Mouse (Mus musculus) hindlimb bud, embryonic 11.5 days (tissue): Measurements from ENCODE around the gene Epb41l3.

ENCODE experiments used
- DNase-seq: peaks from one replicate; pipeline ENCODE4 v3.0.0-alpha.2; 2012; ENCODE audit warnings: low read depth, low spot score; ENCODE audit errors: extremely low spot score

Gene Epb41l3

DNA sequence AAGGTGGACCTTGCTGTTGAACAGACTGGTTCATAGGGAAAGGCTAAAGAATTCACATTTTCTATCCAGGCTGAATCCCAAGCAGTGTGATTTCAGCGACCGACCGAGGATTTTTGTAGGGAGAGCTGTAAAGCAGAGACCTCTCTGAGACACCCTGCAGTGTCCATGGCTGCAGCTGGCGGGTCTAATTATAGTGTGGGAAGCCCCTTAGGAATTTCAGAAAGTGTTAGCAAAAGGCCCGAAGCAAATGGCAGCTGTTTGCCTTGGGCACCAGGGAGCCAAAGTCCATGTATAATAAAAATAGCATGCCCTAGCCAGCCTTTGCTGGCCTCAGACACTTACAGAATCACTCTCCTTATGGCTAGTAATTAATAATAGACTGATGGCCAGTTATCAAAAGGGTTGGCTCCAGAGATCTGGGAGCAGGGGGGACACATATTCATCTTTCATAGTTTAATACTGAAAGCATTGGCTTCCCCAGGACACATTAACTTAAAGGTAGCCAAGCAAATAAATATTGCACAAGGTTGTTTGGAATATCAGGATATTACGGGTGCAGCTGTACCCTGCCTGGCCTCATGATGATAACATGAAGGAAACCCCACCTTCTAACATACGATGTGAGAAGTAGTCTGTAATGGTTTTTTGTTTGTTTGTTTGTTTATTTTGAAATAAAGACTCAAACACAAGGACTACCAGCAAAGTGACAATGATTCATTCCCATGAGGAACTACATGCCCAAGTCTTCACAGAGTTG lies 106.3 kb downstream of the Epb41l3 start:
- DNase-seq = no peak

DNA sequence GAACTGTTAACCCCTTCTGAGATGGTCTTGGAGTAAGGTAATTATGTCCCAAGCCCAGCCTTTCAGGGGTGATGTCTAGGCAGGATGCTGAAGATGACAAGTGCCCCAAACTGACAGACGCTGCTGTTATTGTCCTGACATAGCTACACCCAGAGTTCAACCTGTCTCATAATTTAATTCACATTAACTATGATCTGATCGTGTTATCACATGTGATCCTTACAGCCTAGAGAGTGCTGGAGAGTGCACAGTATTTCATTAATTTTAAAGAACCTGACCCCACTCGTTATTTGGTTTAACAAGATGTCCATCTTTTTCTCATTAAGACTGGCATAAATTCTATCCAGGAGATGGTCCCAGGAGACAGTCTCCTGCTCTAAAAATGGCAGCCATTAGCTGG lies 112.3 kb downstream of the Epb41l3 start:
- no peak for DNase-seq

DNA sequence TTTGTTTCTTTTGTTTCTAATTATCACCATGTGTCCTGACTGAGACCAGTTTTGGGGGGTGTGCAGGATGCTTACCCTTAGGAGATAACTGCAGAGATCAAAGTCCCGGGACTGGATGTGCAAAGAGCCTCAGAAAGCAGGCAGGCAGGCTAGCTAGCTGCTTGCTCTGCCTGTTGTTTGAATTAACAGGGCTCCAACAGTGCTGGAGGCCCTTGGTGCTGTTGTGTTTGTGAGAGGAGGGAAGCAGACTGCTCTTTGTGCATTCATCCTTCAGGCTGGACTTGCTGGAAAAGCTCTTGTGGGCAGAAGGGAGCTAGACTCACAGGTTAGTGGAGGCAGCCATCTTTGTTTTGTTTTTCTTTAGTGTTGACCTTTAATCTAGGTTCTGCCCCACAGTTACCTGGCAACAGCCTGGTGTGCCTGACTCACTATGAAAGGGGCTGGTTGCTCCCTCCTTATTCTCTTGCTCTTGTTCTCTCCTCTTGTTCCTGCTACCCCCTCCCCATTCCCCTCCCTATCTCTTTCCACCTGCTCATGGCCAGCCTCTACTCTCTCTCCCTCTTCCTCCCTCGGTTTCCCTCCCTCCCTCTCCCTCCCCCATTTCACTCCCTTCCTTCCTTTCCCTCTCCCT lies 117.5 kb downstream of the Epb41l3 start:
- DNase-seq = no peak

DNA sequence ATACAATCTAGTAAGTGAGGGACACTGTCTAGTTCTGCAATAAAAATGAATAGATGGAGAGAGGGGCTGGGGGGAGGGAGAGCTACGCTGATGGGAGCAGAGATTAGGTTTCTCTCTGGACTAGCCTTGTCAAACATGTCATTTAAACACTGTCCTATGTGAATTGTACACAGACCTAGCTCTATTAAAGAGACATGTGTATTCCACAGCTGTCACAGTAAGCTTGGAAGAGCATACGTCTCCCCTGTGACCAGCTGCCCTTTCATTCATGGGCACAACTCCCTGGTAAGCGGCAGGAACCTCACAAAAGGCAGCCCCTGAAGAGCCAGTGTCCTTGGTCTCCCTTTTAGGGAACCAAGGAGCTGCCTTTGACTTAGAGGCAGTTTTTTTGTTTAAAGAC lies 119.1 kb downstream of the Epb41l3 start:
- DNase-seq = no peak

DNA sequence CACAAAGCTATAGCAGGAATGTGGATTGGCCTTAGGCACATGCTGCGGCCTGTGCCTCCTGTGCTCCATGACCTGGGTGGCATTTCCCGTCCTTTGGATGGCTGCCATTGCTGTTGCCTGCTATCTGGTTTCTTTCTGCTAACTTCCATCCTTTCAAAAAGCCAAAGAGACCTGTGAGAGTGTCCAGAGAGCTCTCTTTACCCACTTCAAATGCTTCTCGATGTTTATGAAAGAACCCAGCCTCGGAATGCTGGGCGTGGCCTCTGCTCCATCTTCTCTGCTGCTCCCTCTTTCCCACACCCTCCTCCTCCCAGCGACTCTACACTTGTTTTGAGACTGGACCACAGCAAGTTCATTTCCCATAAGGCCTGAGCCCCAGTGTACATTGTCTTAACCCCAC lies 120.3 kb downstream of the Epb41l3 start:
- DNase-seq = no peak

DNA sequence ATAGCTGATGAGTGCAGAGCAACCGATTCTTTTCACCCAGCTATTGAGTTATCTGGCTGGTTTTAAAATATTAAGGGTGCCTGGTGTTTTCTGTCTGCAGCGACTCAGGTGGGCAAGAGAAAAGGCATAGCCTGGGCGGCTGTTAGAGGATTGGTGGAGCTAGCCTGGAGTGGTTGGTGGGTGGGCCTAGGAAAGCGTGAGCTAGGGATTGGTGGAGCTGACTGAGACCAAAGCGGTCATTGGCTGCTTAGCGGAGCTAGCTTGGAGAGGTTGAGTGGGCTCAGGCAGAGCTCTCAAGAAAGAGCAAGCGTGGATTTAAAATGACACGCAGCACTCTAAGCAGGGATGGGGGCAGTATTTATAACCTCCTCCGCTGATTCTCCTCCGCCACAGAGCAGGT lies 121.2 kb downstream of the Epb41l3 start:
- DNase-seq = no peak

DNA sequence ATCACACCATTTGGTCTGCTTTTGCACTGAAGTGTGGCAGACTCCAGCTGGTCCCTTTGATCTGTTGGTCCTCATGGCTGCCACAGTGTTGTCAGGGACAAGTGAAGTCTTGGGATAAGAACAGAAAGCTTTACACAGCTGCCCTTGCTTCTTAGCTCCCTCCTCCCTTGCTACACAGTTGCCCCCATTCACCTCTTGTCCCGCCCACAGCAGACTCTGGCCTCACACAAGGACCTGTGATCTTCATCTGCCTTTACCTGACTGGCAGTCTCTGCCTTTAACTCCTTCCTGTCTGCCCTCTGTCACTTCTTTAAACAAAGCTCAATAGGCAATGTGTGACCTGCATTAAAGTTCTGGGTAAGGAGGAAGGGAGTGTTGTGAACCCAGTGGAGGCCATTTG lies 123.3 kb downstream of the Epb41l3 start:
- DNase-seq = no peak

DNA sequence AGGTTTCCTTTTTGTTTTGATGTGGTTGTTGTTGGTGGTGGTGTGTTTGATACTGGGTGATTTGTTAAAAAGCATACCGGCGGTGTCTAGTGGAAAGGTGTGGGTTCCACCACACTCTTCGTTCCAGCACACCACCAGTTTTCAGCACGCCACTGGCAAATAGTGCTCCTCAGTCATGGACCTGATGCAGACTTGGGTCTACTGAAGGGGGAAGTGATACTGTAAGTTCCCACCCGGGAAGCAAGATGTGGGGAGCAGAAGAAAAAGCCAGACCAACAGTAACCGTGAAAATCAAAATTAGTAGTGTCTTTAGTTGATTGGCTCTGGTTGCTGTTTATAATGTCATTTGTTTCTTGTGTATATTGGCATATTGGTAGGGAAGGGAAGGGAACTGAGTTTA lies 124.3 kb downstream of the Epb41l3 start:
- DNase-seq = no peak

DNA sequence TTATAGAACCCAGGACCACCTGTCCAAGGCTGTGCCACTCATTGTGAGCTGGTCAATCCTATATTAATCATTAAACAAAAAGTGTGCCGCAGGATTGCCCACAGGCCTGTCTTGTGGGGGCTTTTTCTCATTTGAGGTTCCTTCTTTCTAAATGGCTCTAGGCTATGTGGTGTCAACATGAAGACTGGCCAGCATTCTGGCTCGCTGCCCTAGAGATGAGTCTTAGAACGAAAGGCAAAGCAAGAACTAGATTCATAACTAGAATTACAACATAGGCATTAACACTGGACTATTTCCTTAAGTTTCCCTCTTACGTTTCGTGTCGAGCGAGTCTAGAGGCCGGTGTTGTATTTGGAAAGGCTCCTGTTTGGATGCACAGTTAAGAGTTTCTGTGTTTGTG lies 125.5 kb downstream of the Epb41l3 start:
- DNase-seq = no peak

DNA sequence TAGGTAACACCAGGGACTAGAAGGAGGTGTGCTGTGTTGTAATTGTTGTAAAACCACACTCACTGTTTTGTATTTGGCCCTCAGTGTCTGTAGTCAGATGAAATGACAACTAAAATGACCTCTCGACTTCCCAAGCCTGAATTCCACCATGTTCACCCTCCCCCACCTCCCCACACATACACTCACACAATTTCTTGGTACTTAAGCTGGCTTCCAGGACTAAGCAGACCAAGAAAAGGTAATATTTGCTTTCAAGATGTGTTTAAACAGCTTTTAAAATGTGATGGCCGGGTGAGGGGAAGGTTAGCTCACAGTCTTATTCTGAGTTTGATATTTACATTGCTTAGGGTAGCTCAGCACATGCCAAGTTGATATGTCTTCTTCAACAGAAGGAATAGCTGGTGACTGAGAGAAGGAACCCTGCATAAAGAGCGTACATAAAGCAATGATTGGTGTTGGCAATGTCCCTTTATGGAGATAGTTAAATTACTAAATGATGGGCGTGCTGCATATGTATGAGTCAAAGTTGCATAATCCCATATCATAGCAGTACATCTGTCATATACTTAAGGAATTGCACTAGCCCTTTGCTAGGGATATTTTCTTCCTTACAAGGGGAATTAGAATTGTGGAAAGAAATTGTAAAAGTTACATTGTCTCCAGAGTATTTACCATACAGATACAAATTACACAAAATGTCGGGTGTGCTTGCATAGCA lies 130.0 kb downstream of the Epb41l3 start:
- DNase-seq = no peak

DNA sequence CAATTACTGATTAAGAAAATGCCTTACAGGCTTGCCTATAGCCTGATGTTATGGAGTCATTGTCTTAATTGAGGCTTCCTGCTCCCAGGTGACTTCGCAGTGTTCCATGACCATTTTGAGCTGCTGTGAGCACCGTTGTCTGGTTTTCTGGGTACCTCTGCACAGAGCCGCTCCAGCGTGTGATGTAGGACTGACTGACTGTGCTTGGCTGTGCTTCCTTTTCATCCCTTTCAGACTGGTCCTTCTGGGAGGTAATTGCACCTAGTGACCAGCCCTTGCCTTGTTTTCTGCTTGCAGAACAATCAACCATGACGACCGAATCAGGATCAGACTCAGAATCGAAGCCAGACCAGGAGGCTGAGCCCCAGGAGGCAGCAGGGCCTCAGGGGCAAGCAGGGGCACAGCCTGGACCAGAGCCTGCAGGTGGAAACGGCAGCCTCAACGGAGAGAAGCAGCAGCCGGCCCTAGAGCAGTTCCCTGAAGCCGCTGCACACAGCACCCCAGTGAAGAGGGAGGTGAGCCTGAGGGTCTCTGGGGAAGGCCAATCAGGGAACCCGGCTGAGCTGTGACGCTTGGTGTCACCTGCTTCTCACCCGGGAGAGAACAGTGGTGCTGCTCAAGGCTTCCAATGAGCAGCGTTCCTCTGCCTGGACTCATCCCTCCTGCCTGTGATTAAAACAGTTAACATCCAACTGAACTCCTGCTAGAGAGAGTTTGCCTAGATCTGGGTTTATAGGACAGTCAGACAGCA lies 132.3 kb downstream of the Epb41l3 start:
- DNase-seq = no peak

DNA sequence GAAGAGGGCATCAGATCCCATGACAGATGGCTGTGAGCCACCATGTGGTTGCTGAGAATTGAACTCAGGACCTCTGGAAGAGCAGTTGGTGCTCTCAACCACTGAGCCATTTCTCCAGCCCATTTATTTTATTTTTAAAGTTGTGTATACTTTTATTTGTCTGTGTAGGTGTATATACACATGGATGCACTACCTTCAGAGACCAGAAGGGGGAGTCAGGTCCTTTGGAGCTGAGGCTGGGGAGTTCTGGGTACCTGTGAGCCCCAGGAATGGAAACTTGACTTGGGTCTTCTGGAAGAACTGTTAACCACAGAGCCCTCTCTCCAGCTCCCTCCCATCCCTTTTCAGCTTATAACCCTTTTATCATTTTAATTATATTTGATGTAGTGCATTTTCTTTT lies 135.6 kb downstream of the Epb41l3 start:
- no peak for DNase-seq

DNA sequence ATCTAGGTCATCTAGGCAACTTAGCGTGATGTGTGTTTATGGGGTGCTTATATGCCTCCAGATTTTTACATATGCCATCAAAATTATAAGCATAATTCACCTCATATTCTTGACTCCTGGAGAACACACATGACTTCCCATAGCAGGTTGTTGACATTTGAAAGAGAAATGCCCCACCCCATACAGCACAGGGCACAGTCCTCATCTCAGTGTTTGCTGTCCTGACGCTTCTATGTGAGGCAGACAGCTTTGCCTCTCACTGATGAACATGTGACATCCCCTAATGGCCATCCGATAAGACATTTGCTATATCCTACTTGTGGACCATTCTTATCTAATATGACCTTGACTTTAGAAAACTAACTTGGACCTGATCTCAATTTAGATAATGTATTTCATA lies 140.6 kb downstream of the Epb41l3 start:
- no peak for DNase-seq

DNA sequence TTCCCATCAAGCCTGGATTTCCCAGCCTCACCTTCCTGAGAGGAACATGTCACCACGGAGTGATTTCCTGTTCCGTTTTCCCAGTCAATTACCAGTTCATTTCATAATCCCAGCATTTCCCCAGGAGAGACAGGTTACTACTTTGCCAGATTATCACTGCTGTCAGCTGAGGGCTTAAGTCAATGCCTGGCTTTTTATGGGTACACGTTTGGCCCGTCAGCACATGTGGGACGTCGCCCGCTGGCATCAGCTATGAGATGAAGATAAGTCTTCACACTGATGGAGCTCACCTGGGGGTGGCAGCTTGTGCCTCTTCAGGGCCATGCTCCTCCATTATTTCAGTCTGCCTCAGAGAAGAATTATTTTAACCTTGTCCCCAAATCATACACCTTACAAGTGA lies 145.4 kb downstream of the Epb41l3 start:
- no peak for DNase-seq

DNA sequence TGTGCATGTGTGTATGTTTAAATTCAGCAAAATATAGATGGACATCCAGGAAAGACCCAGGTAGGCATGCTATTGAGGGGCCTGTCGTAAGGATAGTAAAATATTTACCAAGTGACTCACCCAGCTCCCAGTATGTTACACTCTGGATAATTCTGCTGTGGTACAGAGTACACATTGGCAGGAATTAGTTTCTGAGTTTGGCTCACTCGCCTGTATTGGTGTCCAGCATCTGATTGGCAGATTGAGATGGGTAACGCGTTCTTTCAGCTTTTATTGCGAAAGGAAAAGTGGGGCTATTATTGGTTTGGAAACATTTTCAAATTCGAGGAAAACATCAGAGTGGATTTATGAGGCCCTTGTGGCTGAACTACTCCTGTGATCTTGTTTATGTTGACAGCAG lies 145.9 kb downstream of the Epb41l3 start:
- no peak for DNase-seq

DNA sequence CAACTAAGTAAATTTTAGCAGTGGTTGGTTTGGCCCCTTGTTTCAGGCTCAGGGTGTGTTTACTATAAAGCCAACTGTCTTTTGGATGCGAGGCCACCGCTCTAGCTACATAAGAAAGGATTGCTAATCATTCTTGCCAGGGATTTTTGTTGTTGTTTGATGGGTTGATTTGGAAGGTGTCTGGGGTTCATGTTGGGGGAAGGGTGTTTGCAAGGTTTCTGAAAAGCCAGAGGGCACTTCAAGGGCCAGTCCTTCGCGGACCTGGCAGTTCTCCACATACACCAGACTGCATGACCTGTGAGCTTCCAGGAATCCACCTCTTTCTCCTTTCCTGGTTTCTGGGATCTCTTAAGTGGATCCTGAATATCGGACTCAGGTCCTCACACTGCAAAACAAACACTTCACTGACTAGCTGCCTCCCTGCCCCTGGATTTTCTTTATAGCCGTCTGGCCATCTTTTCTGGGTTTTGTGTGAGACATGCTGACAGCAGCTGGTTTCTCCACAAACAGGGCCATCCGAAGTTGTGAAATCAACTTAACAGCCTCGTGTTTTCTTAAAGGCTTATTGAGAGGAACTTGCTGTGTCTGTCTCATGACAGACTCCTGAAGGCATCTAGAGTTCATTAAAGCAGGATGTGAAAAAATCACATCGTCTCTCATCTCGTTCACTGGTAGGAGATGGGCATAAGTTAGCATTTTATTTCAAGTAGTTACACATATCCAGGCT lies 146.6 kb downstream of the Epb41l3 start:
- no peak for DNase-seq

DNA sequence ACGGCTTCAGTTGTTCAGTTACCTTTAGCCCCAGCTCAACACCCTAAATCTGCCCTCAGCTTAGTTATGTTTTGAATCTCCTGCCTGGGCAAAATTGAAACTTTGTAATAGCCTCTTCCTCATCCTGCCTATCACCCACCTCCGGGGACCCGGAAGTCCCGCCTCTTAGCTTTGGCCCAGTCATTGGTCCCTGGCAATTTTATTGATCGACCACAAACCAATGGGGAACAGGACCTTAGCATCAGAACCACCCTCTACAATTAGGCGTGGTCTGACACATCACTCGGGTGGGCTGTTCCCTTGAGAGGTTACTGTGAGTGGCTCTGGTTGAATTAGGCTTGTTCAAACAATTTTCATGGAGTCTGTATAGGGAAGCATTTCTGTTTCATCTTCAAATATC lies 150.5 kb downstream of the Epb41l3 start:
- DNase-seq = no peak

DNA sequence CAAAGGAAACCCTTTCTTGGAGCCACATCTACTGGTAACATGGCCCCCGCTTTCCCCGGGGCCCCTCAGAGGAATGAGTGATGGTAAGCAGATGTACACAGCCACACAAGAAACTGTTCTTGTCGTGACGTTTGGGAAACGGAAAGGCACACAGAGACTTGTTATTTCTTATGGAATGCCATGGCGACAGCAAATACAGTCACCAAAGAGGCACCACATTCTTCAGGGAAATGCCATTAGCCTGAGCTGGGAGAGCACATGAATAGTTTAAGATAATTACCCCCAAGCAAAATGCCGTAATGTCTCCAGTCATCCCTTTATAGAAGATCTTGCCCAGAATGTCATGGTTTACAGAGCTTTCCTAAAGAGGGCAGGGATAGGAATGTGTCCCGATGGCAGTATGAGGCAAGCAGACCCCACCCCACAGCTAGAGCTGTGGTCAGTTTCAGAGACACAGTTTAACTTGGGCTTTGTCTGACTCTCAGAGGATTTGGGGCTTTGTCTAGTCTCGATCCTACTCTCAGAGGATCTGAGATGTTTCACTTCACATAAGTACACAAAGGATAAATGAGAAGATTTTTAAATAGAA lies 152.0 kb downstream of the Epb41l3 start:
- peak; percentile 10 for DNase-seq

DNA sequence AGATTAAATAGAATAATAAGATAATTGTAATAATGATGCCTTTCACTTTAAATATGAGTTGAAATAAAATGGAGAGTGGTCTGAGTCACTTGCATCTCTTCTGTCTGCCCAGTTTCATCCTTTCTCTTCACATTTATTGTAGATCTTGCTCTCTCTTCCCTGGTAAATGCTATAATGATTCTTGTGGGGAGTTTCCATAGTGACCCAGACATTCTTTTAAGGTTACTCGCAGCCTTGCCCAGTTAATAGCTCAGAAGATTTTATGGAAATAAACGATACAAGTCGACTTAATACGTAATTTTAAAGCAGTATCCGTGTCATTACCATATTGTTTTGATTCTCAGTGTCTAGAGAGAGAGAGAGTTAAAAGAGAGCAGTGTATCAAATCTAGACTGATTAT lies 154.0 kb downstream of the Epb41l3 start:
- DNase-seq = no peak

DNA sequence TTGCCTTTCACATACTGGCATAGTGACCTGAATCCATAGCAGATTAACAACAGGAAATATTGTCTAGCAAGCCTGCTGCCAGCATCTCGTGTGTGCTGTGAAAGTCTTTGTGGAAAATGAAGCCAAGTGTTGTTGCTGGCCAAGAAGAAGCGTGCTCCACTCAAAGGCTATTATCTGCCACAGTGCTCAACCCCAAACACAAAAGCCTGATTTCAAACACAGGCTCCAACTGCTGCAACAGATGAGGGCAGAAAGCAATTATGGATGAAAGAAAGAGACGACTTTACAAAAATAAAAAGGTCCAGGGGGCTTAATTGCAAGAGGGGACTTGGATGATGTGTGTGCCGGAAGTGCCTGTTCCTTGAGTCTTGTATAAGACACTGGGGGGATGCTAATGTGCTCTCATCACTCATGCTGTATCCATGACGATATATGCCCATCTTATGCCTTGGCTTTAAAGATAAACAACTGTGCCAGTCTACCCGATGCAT lies 154.7 kb downstream of the Epb41l3 start:
- DNase-seq = no peak
